Mouse (Mus musculus) thymus, postnatal 10 days (tissue): Measurements from ENCODE around the gene Tspan9.

ENCODE experiments used
- DNase-seq, 2 experiments: peaks; one replicate each; pipeline ENCODE4 v3.0.0; 2021; ENCODE audit warnings: low spot score in 2 of 2

Tspan9 gene

DNA sequence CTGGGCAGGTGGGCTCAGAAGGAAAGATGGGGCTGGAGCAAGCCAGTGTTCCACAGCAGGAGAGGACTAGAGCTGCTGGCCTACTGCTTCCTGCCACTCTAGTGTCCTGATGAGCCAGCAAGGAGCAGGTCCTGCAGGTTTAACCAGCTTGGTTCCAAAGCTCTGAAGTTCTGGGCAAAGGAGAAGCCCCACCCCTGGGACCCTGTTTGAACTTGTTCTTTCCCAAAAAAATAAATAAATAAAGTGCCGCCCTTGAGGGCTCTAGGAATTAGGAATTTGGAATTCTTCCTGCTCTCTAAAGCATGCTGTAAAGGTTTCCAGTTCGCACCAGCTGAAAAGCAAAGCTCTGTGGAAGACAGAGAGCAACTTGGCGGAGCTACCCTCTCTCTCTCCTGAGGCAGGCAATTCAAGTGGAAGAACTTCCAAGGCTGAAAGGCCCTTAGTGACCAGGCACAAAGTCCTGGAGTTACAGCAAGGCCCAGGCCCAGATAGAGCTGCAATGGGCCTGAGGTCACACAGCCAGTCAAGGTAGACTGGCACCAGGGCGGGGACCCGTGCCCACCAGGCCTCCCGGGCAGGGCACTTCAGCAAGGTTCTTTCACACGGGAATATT lies 38.6 kb downstream of the Tspan9 start:
- no peak for DNase-seq

DNA sequence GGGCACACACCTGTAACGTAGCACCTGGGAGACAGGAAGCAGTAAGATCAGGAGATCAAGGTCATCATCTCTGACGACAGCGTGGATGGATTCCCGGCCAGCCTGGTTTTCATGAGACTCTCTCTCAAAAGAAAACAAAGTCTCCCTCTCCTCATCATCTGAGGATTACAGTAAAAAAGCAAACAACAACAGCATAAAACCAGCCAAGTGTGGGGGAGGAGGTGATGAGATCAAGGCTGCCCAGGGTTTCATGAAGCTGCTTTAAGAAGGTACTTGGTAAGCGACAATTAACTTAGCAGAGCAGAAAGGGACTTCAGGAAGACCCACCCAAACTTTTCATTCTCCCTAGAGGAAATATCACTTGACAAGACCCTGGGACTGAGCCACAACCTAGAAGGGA lies 39.5 kb downstream of the Tspan9 start:
- DNase-seq = no peak

DNA sequence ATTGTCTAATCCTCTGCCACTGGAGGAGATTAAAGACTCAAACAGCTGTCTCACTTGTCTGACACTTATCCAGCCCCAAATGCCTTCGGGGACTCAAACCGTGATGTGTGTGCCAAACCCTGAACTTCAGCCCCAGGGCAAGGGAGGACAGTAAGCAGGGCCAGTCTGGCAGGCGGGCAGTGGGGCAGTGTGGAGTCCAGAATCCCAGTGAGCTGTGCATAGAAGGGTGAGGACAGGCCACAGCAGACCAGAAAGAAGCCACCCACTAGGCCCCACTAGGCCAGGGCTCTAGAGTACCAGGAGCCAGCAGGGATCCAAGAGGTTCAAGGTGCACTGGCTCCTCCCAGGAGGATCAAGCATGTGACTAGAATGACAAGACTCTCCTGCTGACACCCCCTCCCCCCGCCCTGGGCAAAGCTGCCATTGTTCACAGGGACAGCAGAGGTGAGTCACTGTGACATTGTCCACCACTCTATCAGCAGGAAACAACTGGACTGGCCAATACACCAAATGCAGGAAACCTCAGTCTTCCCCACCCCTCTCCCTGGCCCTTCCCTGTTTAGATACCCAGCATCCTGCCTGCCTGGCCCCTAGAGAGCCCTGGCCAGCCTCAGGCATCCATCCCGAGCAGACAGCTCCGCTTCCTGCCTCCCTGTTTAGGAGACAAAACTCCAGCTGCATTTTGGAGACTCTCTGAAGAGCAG lies 40.9 kb downstream of the Tspan9 start:
- DNase-seq = no peak

DNA sequence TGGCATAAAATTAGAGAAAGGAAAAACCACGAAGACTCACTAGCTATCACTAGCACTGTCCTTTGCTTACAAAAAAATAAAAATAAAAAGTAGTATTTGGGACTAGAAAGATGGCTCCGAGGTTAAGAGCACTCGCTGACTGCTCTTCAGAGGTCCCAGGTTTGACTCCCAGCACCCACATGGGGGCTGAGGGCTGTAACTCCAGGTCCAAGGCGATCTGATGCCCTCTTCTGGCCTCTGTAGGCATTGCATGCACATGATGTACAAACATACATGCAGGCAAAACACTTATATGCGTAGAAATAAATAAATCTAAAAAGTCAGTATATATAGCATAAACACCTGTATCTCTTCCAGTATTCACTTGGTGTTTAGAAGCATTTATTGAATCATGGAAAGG lies 43.5 kb downstream of the Tspan9 start:
- no peak for DNase-seq

DNA sequence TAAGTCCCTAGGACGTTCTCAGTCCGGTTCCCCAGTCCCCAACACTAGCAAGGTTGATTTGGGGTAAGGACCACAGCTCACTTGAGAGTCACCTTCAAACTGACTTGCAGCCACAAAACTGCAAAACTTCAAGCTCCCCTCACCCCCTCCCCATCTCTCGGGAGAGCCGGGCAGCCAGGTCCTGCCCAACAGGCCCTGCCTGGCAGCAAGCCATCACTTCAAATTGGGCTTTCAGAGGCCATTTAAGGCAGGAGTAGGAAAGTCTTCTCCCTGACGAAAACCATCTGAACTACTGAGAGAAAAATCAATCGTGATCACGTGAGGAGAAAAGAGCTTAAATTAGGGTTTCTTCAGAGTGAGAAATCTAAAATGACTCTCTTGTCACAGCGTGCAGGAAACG lies 44.2 kb downstream of the Tspan9 start:
- no peak for DNase-seq

DNA sequence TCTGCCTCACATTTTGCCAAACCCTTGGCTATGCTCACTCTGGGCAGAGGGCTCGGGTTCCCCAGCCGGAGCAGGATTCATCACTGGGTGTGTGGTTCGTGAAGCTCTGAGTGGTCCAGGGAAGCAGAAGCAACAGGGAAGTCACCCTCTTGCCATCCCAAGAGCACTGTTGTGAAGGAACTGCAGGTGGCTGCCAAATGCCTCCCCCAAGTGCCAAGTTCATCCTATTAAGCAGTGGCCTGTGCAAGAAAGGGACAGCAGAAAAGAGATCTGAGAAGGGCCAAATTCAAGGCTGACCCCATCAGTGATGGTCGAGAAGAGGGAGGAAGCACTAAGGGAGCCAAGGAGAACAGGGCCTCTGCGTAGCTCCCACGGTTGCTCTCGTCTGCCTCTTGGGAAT lies 46.9 kb downstream of the Tspan9 start:
- DNase-seq = no peak

DNA sequence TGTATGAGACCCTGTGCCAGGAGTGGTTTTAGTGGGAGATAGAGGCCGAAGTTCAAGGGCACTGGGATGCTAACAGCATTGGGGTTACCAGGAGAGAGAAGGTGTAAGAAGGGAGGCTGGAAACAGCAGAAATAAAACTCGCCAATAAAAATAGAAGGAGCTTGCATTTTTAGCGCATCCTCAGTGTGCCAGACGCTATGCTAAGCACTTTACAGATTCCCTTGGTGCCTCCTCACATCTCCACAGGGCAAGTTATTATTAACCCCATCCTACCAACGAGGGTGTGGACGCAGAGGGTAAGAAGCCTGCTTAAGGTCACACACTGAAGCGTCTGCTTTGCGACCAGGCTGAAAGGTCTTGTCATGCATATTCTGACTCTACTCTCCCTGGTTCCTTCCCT lies 47.5 kb downstream of the Tspan9 start:
- DNase-seq = no peak

DNA sequence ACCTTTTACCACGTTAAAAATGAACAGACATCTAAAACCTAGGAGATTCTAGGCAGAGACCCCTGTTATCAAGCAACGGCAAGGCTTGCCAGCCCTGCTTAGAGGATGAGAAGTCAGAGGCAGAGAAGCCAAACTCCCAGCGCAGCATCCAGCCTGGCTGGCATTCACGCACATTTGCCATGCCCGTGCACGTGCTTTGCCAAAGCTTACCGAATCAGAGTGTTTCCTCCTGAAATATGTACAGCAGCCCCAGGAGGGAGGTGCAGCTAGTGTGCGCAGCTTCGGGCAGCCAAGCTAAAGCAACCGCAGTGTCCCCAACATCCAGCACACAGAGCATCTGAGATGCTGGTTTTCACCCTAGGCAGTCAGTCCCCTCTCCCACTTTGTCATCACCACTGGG lies 48.3 kb downstream of the Tspan9 start:
- DNase-seq = no peak

DNA sequence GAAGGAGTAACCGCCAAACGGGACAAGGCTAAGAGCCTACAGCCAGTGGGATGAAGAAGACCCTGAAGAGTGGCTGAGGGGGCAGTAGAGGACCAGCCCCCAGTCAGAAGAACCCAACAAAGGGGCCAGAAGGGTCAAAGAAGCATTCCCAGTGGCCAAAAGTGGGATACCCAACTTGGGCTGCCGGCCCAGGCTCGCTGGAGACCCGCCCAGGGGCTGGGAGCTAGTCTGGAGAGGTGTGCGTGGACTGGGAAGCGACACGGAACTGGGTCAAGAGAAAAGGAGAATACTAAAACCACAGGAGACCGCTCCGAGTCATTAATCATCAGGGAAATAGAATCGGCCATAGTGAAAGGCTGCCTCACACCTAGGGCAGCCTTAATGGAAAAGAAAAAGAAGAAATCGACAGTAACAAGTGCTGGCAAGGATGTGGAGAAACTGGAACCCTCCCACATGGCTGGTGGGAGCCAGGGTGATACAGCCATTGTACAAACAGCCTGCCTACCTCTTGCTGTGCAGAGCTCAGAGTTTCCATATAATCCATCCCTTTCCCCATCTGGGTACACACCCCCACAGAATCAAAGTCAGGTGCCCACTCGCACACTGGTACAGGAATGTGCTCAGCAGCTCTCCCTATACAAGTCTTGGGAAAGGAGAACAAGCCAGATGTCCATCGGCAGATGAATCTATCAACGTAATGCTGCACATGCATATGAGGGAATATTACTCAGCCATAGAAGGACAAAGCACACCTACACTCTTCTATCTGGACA lies 49.4 kb downstream of the Tspan9 start:
- DNase-seq = no peak

DNA sequence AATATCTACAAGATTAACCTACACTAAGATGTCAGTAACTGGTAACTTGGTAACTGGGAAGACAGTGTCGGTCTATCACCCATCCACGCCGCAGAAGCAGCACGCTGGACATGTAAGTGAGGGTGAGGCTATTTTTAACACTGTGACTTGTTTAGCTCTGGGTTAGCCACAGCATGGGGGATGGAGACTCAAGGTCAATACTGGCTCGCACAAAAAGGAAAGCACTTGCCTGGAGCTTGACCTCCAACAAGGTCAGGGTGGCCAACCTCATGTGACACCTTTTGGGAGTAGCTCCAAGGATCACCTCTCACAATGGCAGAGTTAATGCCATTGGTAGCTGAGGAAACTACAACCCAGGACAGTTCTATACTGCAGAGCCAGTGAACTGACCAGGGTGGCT lies 50.8 kb downstream of the Tspan9 start:
- DNase-seq = no peak

DNA sequence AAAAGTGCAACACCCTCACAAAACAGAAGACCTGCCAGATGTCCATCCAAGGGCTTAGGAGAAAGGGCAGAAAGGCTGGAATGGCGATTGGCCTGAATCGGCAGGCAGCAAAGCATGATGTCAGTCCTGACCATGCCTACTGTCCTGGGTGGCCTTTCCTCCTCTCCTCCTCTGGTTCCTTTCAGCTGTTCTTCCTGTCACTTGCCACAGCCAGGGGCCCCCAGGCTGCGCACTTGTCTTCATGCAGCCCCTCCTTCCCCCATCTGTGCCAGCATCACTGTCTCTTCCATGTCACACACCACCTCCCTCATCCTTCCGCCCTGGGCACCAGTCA lies 51.6 kb downstream of the Tspan9 start:
- no peak for DNase-seq

DNA sequence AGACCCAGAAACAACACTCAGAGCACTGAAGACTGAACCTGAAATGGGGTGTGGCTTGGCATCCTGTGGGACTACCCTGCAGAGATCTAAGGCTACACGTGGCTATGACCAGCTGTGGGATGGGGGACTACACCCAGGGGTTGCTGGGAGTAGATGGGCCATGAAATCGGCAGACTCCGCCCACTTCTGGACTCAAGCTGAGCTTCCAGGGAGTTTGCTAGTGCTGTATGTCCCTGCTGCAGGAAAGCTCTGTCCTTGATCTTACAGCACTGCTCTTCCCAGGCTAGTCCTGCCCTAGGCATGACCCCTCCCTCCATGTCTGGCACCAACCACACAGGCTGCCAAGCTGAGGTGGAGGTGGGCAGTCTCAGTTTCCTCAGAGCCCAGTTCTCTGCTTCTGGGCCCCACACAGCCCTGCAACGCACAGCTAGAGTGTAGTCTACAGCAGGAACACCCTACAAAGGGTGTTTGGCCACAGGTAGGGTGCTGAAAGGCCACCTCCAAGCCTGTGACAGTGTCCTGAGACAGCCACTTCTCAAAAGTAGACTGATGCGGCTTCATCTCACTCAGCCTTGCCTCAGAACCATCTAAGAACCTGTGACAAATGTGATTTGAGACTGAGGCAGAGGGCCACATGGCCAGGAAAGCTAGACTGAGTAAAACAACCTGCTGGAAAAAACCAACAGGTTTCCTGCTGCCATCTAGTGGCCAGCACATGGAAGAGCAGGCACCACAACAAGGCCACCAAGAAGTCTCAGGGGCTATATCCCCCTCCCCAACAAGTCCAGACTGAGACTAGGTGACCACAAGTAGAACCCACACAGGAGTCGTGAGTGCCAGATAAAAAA lies 52.2 kb downstream of the Tspan9 start:
- peak in 1 of 2 experiments; percentile 48 for DNase-seq

DNA sequence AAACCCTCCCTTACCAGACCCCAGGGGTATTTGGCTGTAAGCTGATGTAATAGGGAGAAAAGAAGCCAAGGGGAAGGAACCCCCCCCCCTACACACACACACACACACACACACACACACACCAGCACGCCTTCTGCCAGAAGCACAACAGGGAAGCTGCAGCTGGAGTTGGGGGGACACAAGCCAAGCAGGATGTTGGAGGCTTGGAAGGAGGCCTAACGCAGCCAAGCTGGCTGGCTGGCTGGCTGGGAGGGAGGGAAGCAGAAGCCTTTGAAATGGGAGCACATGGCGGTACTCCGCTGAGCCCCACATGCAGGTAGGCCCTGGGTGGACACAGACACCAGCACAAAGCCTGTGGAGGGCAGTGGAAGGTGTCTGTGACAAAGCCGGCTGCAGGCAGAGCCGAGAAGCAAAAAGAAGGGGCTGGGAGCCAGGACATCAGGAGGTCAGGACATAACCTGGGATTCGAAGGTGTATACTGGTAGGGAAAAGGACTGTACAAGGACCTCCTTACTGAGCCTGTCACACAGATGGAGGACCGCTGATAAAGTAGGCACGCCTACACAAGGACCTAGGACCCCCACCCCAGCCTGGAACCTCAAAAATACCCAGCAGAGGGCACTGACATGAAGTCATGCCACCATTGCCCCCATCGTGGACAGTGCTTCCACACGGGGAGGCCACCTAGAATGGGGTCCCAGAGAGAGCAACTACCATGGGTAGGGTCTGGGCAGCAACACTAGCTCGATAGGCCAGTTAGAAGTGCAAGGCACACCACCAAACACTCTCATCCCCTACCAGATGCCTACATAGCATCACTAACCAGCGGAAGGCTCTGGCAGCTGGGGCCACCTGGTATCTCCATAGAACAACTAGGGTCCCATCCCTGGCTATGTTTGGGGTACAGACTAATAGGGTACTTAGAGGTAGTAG lies 53.4 kb downstream of the Tspan9 start:
- DNase-seq = no peak

DNA sequence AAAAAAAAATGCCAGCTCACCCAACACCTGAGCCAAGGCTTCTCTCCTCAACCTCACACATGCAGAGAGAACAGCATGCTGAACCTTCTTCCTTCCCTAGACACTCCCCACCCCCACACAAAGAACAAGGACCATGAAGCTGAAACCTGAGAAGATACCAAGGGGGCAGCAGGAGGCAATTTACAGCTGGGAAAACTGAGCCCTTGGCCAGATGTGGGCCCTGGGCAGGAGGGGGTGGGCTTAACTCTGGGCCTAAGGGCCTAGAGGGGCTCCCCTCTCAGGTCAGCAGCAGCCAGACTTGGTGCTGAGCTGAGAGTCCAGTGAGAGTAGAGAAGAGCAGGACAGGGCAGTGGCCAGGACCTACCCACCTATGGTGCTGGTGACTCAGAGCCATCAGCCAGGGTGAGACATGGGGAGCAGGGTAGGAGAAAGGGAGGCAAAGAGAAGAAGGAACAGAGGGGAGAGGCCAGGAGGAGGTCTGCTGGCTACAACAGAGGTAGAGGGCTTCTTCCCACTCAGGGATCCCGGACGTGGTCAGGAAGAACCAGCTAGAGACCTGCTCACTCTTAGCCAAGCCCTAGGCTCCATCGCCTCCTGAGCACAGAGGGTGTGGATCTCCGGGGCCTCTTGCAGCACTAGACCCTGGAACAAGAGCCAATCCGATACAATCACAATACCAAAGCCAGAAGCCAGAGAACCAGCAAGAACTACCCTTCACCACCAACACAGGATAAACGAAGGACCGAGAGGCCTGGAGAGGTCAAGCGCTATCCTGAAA lies 54.5 kb downstream of the Tspan9 start:
- DNase-seq = no peak

DNA sequence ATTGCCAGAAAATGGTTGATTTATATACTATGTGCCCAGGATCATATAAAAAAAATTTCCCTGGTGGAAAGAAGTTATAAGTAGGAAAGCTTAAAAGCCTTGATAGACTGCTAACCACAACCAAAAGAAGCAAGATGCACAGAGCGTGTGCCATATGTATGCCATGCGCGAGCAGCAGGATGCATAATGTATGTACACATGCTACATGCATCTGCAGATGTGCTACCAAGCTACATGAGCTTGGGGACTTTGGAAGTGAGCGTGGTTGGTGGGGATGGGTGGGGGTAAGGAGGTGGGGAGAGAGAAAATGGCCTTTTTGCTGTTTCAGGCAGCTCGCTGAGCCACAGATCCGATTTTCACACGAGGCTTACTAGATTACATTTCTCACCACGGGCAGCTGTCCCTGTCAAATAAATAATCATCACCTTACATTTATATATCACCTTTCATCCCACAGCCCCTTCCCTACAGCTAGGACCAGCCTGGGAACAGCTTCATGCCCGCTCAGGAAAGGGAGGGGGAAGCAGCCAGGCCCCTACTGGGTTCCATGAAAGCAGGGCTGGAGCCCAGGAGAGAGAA lies 57.8 kb downstream of the Tspan9 start:
- no peak for DNase-seq

DNA sequence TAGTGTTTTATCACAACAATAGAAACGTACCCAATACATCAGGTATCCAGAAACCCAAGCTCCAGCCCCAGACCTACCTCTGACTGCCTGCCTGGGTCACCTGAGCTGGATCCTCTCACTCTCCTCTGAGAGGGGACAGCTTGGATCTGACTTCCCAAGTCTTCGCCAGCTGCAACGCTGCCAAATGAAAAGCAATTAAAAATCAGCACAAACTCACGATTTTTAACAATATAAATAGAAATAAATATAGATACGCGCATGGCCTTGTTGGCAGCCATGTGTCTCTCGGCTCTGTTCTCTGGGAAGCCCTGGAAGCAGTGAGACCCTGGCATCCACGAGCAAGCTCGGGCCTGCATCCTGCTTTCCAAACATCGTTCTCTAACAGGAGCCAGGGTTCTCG lies 60.1 kb downstream of the Tspan9 start:
- no peak for DNase-seq

DNA sequence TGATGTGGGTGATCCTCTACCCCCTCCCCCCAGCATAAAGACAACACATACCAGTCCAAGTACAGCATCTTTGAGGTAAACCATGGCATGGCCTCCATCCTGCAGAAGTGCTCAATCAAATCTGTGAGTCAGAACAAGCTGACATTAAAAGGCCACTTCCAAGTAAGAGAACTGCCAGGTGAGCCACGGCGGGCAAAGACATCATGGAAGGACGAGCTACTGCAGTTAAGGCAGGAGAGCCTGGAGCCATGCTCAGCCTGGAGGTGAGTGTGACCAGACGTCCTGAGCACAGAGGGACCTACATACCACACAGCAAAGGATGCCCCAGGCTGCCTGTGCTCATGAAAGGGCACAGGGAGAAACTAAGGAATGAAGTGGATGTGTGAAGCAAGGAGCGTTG lies 61.6 kb downstream of the Tspan9 start:
- DNase-seq = no peak

DNA sequence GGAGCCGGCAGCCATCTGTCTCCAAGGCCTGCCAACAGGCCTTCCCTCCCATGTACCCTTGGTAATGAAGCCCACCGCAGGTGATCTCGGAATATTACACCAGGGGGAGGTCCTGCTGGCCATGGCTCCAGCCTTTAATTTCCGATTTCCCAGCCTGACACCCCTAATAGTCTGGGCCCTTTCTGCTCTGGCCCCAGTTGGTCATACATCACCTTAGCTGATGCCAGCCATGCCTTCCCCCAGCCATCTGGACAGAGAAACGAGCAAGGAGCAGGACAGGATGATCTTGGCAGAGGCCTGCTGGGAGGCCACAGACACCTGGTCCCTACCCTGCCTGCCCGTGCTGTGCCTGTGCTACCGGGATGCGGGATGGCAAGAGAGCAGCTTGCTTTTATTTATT lies 62.1 kb downstream of the Tspan9 start:
- DNase-seq = no peak

DNA sequence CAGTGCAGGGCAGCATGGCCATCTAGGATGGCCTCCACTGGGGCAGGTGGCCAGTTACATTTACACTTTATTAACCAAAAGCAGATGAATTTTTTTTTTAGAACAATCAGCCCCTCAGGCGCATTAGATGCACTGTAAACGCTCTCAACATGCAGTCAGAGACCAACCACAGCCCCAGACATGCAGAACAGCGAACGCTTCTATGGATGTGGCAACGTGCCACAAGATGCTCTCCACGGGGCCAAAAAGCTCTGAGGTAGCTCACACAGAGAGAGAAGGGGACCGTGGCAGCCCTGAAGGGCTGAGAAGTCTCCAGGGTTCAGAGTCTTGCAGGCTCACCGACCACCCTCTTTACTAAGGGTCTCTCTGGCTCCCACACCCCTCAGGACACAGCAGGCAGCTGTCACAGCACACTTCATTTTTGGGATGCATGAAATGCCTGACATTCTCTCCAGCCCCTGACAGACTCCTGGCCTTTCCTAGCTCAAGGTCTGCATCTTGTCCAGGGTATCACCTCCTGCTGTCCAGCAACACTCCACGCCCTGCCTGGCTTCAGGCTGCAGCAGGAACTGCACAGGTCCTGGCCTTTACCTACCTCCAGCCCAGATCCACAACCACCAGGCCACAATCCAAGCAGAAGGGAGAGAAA lies 63.7 kb downstream of the Tspan9 start:
- DNase-seq = no peak

DNA sequence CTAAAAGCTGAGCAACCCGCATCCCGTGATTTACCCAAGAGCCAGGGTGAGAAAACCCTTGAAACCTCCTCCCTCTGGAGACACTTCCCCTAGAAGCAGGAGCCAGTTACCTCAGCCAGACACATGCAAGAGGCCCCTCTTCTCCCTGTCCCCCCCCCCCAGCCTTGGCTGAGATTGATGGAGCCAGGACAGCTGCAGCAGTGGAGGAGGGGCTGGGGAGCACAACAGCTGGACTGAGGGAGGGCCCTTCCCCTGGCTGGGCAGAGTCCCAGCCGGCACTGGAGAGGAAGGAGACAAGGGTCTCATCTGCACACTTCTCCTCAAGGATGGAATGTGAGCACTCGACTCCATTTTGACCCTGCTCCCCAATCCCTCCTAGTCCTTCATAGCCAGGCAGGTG lies 64.9 kb downstream of the Tspan9 start:
- no peak for DNase-seq
